Mouse (Mus musculus): ENCODE measurements around the gene Suox. TPM values are rescaled to one million over a fixed set of nuclear protein-coding genes. Genes with fewer than 3 reads are reported as not detected.
"Not testable (repeated sequence)": the region's sequence is repeated elsewhere in the genome, so short reads cannot be mapped to it uniquely, and the experiment has no call there.

Suox gene
- 9.9 and 11.4 TPM in 2 replicates for polyA plus RNA-seq (2014; fragmentation: Nextera tagmentation; extraction: Ambion mirVana)

DNA sequence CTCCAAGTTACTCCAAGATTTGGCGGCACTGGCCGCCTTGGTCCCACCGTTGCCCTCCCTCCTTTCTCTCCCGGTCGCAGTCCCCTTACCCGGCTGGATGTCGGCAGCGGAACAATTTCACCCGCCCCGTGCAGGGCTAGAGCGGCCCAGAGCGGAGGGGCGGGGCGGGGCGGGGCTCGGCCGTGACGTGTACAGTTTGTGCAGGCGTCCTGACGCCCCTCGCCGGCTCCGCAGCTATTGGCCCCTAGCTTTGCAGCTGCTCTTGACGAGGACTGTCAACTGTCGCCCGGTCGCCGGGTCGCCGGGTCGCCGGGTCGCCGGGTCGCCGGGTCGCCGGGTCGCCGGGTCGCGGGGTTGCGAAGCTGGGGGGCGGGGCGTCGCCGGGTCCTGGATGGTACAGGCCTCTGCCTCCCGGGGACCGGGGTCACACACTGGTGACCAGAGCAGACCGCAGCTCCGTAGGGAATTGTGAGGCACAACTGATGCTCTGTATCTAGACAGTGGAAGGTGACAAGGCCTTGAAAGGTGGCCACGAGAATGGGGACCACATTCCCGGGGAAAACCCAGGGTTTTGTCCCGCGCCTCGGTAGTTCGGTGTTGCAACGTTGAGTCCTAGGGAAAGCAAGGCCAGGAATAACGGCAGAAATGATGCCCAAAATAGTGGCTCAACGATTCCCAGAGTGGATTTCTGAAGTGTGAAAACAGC lies at the start of gene Suox:
Suox (minus strand) TSS at position 311 of the 706 bp plus-strand sequence.
- peak; percentile 93 for ATAC-seq (ENCODE audit: insufficient number of reproducible peaks, insufficient read depth, low FRiP score, low read depth)
- Histone ChIP-seq H3K27me3 (ENCODE audit: control insufficient read depth, insufficient read depth, low read length) (no peaks in the 10 kb centered on the region), H3K36me3 (ENCODE audit: control insufficient read depth, insufficient read depth, low read length) (peaks cover 10% of the 10 kb centered on the region; the same call in 1 of the 2 replicates), H3K4me1 (ENCODE audit: control insufficient read depth in 2 of 2, insufficient read depth in 2 of 2, low read length in 2 of 2) (peaks cover 2 to 7% of the 10 kb centered on the region in 2 experiments; a peak in 1 of 4 replicates), H3K9me3 (ENCODE audit: control insufficient read depth, low read length) (no peaks in the 10 kb centered on the region), H3K4me2 (ENCODE audit: low read length) (peak within 1 kb of the TSS; percentile 79), H3K4me3 (ENCODE audit: control insufficient read depth in 1 of 2, insufficient read depth in 1 of 2, low read depth in 1 of 2, low read length in 2 of 2) (peak within 1 kb of the TSS; percentile 54 to 59), H3K9ac (ENCODE audit: low read length) (peak within 1 kb of the TSS; percentile 73), H3K27ac (replicated peaks in 1 of 2; ENCODE audit: control insufficient read depth in 1 of 2, insufficient read depth in 1 of 2, low read depth in 2 of 2, low read length in 2 of 2) (peak within 1 kb of the TSS; percentile 4 to 29; a peak in 2 of 4 replicates)
- under 1% methylated on average over 60 of the region's 60 CpGs for WGBS

DNA sequence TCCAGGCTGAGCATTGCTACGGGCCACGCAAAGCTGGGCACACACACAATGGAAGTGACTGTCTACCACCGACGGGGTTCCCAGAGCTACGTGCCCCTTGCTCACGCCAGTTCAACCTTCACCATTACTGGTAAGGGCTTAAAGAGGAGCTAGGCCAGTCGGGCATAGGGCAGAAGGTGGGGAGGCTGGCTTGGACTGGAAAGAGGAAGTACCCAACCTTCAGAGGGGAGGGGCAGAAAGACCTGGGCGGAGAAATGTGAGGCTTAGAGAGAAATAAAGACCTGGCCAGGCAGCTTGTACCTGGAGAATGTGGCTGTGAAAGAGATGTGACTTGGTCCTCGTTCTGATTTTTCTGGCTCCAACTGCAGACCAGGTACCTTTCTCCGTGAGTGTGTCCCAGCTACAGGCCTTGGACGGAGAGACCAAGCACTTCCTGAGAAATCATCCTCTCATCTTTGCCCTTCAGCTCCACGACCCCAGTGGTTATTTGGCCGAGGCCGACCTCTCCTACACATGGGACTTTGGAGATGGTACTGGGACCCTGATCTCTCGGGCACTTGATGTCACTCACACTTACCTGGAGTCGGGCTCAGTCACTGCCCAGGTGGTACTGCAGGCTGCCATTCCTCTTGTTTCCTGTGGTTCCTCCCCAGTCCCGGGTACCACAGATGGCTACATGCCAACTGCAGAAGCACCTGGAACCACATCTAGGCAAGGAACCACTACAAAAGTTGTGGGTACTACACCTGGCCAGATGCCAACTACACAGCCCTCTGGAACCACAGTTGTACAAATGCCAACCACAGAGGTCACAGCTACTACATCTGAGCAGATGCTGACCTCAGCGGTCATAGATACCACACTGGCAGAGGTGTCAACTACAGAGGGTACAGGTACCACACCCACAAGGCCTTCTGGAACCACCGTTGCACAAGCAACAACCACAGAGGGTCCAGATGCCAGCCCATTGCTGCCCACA lies 42.0 kb upstream of the Suox start:
- no peak for ATAC-seq (ENCODE audit: insufficient number of reproducible peaks, insufficient read depth, low FRiP score, low read depth)
- H3K4me2 ChIP-seq (ENCODE audit: low read length), result no peak overlapping the region

DNA sequence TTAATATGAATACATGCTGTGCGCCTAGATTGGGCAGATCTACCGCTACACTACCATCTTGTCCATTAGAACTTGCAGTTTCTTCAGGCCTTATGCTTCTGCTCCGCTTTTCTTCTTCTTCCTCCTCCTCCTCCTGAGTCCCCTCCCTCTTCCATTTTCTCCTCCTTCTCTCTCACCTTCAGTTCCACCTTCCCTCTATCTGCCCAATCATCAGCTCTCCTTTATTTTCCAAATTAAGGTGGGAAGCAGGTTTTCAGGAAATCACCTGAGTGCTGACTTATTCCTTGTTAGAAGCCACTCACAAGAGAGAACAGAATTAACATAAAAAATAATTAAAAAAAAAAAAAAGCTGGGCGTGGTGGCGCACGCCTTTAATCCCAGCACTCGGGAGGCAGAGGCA lies 37.4 kb upstream of the Suox start:
- H3K4me3 ChIP-seq (ENCODE audit: control insufficient read depth in 1 of 2, insufficient read depth in 1 of 2, low read depth in 1 of 2, low read length in 2 of 2); ATAC-seq (ENCODE audit: insufficient number of reproducible peaks, insufficient read depth, low FRiP score, low read depth); H3K9me3 ChIP-seq (ENCODE audit: control insufficient read depth, low read length); H3K27ac ChIP-seq (replicated peaks in 1 of 2; ENCODE audit: control insufficient read depth in 1 of 2, insufficient read depth in 1 of 2, low read depth in 2 of 2, low read length in 2 of 2); H3K27me3 ChIP-seq (ENCODE audit: control insufficient read depth, insufficient read depth, low read length); H3K36me3 ChIP-seq (ENCODE audit: control insufficient read depth, insufficient read depth, low read length); H3K4me2 ChIP-seq (ENCODE audit: low read length); H3K4me1 ChIP-seq (ENCODE audit: control insufficient read depth in 2 of 2, insufficient read depth in 2 of 2, low read length in 2 of 2); H3K9ac ChIP-seq (ENCODE audit: low read length): not testable (repeated sequence)
- 89% methylated on average over 7 of the region's 7 CpGs for WGBS

More for the DNA sequence above, 42.0 kb upstream of the Suox start:
- no peaks in the 10 kb centered on the region for H3K27me3 ChIP-seq (ENCODE audit: control insufficient read depth, insufficient read depth, low read length)
- no peak overlapping the region for H3K27ac ChIP-seq (replicated peaks in 1 of 2; ENCODE audit: control insufficient read depth in 1 of 2, insufficient read depth in 1 of 2, low read depth in 2 of 2, low read length in 2 of 2)
- H3K4me1 ChIP-seq (ENCODE audit: control insufficient read depth in 2 of 2, insufficient read depth in 2 of 2, low read length in 2 of 2), result no peaks in the 10 kb centered on the region
- no peak overlapping the region for H3K9ac ChIP-seq (ENCODE audit: low read length)
- no peaks in the 10 kb centered on the region for H3K36me3 ChIP-seq (ENCODE audit: control insufficient read depth, insufficient read depth, low read length)
- no peak overlapping the region for H3K4me3 ChIP-seq (ENCODE audit: control insufficient read depth in 1 of 2, insufficient read depth in 1 of 2, low read depth in 1 of 2, low read length in 2 of 2)
- WGBS, result 80% methylated on average over 19 of the region's 19 CpGs
- H3K9me3 ChIP-seq (ENCODE audit: control insufficient read depth, low read length), result no peaks in the 10 kb centered on the region

DNA sequence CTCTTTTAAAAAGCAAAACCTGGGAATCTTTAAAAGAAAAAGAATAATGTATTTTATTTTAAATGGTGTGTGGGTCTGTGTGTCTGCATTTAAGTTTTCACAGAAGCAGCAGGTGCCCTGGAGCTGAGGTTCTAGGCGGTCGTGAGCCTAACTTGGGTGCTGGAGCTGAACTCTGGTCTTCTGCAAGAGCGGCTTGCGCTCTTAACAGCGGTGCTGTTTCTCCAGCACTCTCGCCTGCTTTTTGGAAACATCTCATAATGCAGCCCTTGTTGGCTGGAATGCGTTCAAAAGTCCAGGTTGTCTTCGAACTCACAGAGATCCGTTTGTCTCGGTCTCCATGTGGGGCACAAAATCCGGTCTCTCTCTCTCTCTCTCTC lies 31.4 kb upstream of the Suox start:
- peaks cover 31% of the 10 kb centered on the region for H3K36me3 ChIP-seq (ENCODE audit: control insufficient read depth, insufficient read depth, low read length)
- no peaks in the 10 kb centered on the region for H3K27me3 ChIP-seq (ENCODE audit: control insufficient read depth, insufficient read depth, low read length)
- 9% methylated on average over 11 of the region's 11 CpGs for WGBS
- peak overlapping the region; percentile 42 to 97 for H3K27ac ChIP-seq (replicated peaks in 1 of 2; ENCODE audit: control insufficient read depth in 1 of 2, insufficient read depth in 1 of 2, low read depth in 2 of 2, low read length in 2 of 2)
- H3K9me3 ChIP-seq (ENCODE audit: control insufficient read depth, low read length), result no peaks in the 10 kb centered on the region
- H3K4me3 ChIP-seq (ENCODE audit: control insufficient read depth in 1 of 2, insufficient read depth in 1 of 2, low read depth in 1 of 2, low read length in 2 of 2), result peak overlapping the region; percentile 36 to 77
- peak overlapping the region; percentile 89 for H3K9ac ChIP-seq (ENCODE audit: low read length)
- peak overlapping the region; percentile 68 for H3K4me2 ChIP-seq (ENCODE audit: low read length)
- H3K4me1 ChIP-seq (ENCODE audit: control insufficient read depth in 2 of 2, insufficient read depth in 2 of 2, low read length in 2 of 2), result peaks cover 5 to 19% of the 10 kb centered on the region in 2 experiments
- no peak for ATAC-seq (ENCODE audit: insufficient number of reproducible peaks, insufficient read depth, low FRiP score, low read depth)

DNA sequence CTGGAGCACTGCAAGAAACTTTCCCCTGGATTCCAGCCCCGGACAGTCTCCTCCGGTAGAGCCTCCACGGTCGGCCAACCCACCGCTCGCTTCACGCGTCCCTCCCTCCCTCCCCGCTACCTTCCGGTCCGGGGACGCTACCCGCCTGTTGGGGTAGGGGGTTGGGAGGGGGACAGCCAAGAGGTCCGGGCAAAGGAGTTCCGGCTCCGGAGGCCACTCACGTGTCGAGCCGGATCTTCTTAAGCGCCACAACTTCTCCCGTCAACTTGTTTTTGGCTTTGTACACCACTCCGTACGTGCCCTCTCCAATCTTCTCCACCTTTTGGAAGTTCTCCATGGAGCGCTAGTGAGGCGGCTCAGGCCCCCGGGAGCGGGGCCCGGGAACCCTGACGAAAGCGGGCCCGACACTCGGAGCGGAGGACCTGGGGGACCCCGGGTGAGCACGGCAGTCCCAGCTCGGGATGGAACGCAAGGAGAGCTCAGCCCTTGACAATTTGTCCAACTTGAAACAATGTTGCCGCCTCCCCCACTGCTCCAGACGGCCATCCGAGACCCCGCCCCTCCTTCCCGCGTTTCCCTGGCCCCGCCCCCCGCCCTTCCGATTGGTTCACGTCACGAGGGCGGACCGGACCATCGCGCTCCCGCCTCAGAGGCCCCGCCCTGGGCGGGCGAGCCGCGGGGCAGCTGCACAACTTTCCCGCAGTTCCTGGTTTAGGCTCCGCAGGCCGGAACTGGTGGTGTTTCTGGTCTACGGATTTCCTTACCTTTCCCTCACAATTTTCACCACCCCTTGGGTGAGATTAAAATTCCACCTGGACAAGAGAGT lies 30.8 kb upstream of the Suox start, which contains the start of gene Cdk2:
Cdk2 (minus strand) TSS at position 541 of the 826 bp plus-strand sequence.
- peaks cover 37% of the 10 kb centered on the region for H3K36me3 ChIP-seq (ENCODE audit: control insufficient read depth, insufficient read depth, low read length)

DNA sequence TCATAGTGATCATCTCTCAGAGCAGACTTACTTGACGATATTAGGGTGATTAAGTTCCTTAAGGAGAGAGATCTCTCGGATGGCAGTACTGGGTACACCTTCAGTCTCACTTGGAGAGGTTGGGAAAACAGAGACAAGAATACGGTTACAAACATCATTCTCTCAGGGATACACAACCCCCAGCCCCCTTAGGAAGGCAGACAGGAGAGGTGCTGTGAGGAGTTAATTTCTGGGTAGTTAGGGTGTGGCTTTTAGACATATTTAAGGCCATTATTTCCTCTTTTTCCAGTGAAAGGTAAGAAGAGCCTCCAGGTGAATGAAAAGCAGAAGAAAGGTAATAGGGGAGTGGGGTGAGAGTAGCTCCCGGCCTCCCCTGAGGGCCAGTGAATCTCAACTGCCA lies 30.0 kb upstream of the Suox start, which contains the start of gene Pmel:
Pmel (plus strand) TSS at position 301 of the 400 bp plus-strand sequence.
- Histone ChIP-seq H3K9ac (ENCODE audit: low read length) (peak within 1 kb of the TSS; percentile 89), H3K27me3 (ENCODE audit: control insufficient read depth, insufficient read depth, low read length) (no peaks in the 10 kb centered on the region), H3K27ac (replicated peaks in 1 of 2; ENCODE audit: control insufficient read depth in 1 of 2, insufficient read depth in 1 of 2, low read depth in 2 of 2, low read length in 2 of 2) (peak within 1 kb of the TSS; percentile 87 to 97), H3K4me1 (ENCODE audit: control insufficient read depth in 2 of 2, insufficient read depth in 2 of 2, low read length in 2 of 2) (peaks cover 12 to 29% of the 10 kb centered on the region in 2 experiments), H3K9me3 (ENCODE audit: control insufficient read depth, low read length) (no peaks in the 10 kb centered on the region), H3K36me3 (ENCODE audit: control insufficient read depth, insufficient read depth, low read length) (peaks cover 45% of the 10 kb centered on the region), H3K4me3 (ENCODE audit: control insufficient read depth in 1 of 2, insufficient read depth in 1 of 2, low read depth in 1 of 2, low read length in 2 of 2) (peak within 1 kb of the TSS; percentile 69 to 77), H3K4me2 (ENCODE audit: low read length) (peak within 1 kb of the TSS; percentile 68)
- ATAC-seq (ENCODE audit: insufficient number of reproducible peaks, insufficient read depth, low FRiP score, low read depth), result no peak
- 19% methylated on average over 4 of the region's 4 CpGs for WGBS

More for the DNA sequence above, 30.8 kb upstream of the Suox start, which contains the start of gene Cdk2:
- Histone ChIP-seq H3K9ac (ENCODE audit: low read length) (peak within 1 kb of the TSS; percentile 89), H3K4me2 (ENCODE audit: low read length) (peak within 1 kb of the TSS; percentile 68), H3K4me3 (ENCODE audit: control insufficient read depth in 1 of 2, insufficient read depth in 1 of 2, low read depth in 1 of 2, low read length in 2 of 2) (peak within 1 kb of the TSS; percentile 69 to 77), H3K9me3 (ENCODE audit: control insufficient read depth, low read length) (no peaks in the 10 kb centered on the region), H3K27me3 (ENCODE audit: control insufficient read depth, insufficient read depth, low read length) (no peaks in the 10 kb centered on the region), H3K4me1 (ENCODE audit: control insufficient read depth in 2 of 2, insufficient read depth in 2 of 2, low read length in 2 of 2) (peaks cover 7 to 21% of the 10 kb centered on the region in 2 experiments), H3K27ac (replicated peaks in 1 of 2; ENCODE audit: control insufficient read depth in 1 of 2, insufficient read depth in 1 of 2, low read depth in 2 of 2, low read length in 2 of 2) (peak within 1 kb of the TSS; percentile 87 to 97)
- WGBS, result under 1% methylated on average over 62 of the region's 62 CpGs
- ATAC-seq (ENCODE audit: insufficient number of reproducible peaks, insufficient read depth, low FRiP score, low read depth), result peak; percentile 93

Data from heart, embryonic 14.5 days (tissue).